Mouse (Mus musculus) hindbrain, embryonic 11.5 days (tissue): ENCODE data around the gene Nxpe5. TPM values are rescaled to one million over a fixed set of nuclear protein-coding genes. Genes with fewer than 3 reads are reported as not detected.

Experiments used
- ATAC-seq: fragments of 200-750 bp; cut with Nextera tagmentation; 2 replicates; pipeline ENCODE4 v1.8.0; 2017; ENCODE audit warnings: mild to moderate bottlenecking, moderate TSS enrichment, moderate library complexity; ENCODE audit not compliant: low FRiP score
- DNase-seq: peaks from one replicate; pipeline ENCODE4 v3.0.0-alpha.2; 2015; ENCODE audit warnings: low spot score
- H3K27ac ChIP-seq: fragments of 300-500 bp; sonication (generic); 2 replicates; pipeline ENCODE4 v1.5.1; 2014; ENCODE audit warnings: mild to moderate bottlenecking, low read depth, low read length
- H3K27me3 ChIP-seq: fragments of 300-500 bp; sonication (generic); 2 replicates; pipeline ENCODE4 v1.6.1; 2014; ENCODE audit warnings: mild to moderate bottlenecking, low read length, moderate library complexity, mixed read lengths; ENCODE audit not compliant: control insufficient read depth, insufficient read depth
- H3K36me3 ChIP-seq: fragments of 300-500 bp; sonication (generic); 2 replicates; pipeline ENCODE4 v1.6.1; 2014; ENCODE audit warnings: mild to moderate bottlenecking, low read length, moderate library complexity, mixed read lengths; ENCODE audit not compliant: control insufficient read depth, insufficient read depth
- H3K4me1 ChIP-seq: fragments of 300-500 bp; sonication (generic); replicated peaks from 2 replicates; pipeline ENCODE4 v1.6.1; 2014; ENCODE audit warnings: low read length, mixed read lengths; ENCODE audit not compliant: control insufficient read depth, insufficient read depth
- H3K4me2 ChIP-seq: fragments of 300-500 bp; sonication (generic); replicated peaks from 2 replicates; pipeline ENCODE4 v1.6.1; 2014; ENCODE audit warnings: mild to moderate bottlenecking, low read depth, low read length
- H3K4me3 ChIP-seq: fragments of 300-500 bp; sonication (generic); 2 replicates; pipeline ENCODE4 v1.5.1; 2014; ENCODE audit warnings: low read depth, low read length
- H3K9ac ChIP-seq: fragments of 300-500 bp; sonication (generic); 2 replicates; pipeline ENCODE4 v1.6.1; 2014; ENCODE audit warnings: low read depth, low read length
- H3K9me3 ChIP-seq: fragments of 300-500 bp; sonication (generic); 2 replicates; pipeline ENCODE4 v1.6.1; 2016; ENCODE audit warnings: low read length; ENCODE audit not compliant: control insufficient read depth
- WGBS: fragments of 180-500 bp; shearing (Covaris S2); extraction: QIAGEN DNeasy Blood & Tissue Kit; methylation state at CpG from one replicate; pipeline ENCODE4 v1.1.7; 2014; 5-methylcytosine and 5-hydroxymethylcytosine counted together
- polyA plus RNA-seq: library from polyadenylated mRNA; unstranded; fragments of >200 nt; fragmentation: Nextera tagmentation; extraction: Ambion mirVana; gene quantifications from 2 replicates; pipeline ENCODE4 v1.2.1, GENCODE M21; 2014

Gene Nxpe5
- not detected in 2 replicates for polyA plus RNA-seq

GRCm38 (mm10) chr5:138225700-138226099 is at the start of gene Nxpe5:
Gene Nxpe5, plus strand, starts transcription at chr5:138225898.
- no peak within 1 kb of the TSS for H3K4me3 ChIP-seq
- 55% methylated on average over 2 of the region's 2 CpGs for WGBS
- ATAC-seq = no peak

DNA sequence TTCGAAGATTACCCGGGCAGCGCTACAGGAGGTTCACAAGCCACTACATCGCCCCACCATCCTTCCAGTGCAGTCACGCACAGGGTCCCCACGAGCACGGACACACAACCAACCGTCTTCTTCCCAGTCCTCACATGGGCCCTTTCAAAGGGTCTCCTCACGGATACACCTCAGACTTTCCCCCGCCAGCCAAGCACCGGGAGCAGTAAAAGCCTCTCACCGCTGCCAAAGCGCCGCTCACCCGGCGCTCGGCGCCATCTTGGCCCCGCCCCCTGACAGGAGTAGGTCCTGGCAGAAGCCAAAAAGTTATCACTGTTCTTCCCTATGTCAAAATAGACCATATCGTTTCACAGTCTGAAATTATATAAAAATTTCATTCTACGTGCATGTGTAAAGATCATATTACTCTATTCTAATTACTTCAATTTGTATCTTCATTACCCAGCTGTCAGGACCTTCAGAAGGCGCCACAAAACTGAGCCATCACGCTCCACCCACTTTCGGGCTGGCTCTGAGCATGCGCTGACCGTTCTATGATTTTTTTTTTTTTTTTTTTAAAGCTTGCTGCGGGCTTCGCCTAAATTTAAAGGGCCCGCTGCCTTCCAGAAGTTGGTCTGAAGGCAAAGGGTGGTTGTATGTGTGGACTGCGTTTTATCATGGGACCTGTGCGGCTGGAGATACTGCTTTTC is 38.6 kb upstream of the Nxpe5 start, which contains the start of the genes Taf6 and Cnpy4:
TSS of gene Taf6 (minus strand) at position 502 of the 689 bp plus-strand sequence.
TSS of gene Cnpy4 (plus strand) at position 536 of the 689 bp plus-strand sequence.
- Histone ChIP-seq H3K27me3 (no peaks in the 10 kb centered on the region), H3K36me3 (0 out of 2 replicates have a peak, but pooled peaks cover 10% of the 10 kb centered on the region), H3K9me3 (no peaks in the 10 kb centered on the region), H3K9ac (peak within 1 kb of the TSS; percentile 80), H3K4me2 (peak within 1 kb of the TSS; percentile 54), H3K27ac (peak within 1 kb of the TSS; percentile 51; the same call in 1 of the 2 replicates), H3K4me1 (no peaks in the 10 kb centered on the region), H3K4me3 (peak within 1 kb of the TSS; percentile 63)
- peak; percentile 85 for ATAC-seq
- DNase-seq = peak; percentile 87
- under 1% methylated on average over 31 of the region's 31 CpGs for WGBS

More at GRCm38 (mm10) chr5:138225700-138226099, at the start of gene Nxpe5:
- H3K27me3 ChIP-seq = no peaks in the 10 kb centered on the region
- no peak within 1 kb of the TSS for H3K4me2 ChIP-seq
- H3K9me3 ChIP-seq = no peaks in the 10 kb centered on the region
- no peaks in the 10 kb centered on the region for H3K36me3 ChIP-seq
- H3K27ac ChIP-seq = no peak within 1 kb of the TSS
- DNase-seq = no peak
- H3K9ac ChIP-seq = no peak within 1 kb of the TSS
- no peaks in the 10 kb centered on the region for H3K4me1 ChIP-seq

- WGBS = under 1% methylated on average over 10 of the region's 10 CpGs
These were observed 37.9 kb upstream of the Nxpe5 start for GRCm38 (mm10) chr5:138187661-138188306.

DNA sequence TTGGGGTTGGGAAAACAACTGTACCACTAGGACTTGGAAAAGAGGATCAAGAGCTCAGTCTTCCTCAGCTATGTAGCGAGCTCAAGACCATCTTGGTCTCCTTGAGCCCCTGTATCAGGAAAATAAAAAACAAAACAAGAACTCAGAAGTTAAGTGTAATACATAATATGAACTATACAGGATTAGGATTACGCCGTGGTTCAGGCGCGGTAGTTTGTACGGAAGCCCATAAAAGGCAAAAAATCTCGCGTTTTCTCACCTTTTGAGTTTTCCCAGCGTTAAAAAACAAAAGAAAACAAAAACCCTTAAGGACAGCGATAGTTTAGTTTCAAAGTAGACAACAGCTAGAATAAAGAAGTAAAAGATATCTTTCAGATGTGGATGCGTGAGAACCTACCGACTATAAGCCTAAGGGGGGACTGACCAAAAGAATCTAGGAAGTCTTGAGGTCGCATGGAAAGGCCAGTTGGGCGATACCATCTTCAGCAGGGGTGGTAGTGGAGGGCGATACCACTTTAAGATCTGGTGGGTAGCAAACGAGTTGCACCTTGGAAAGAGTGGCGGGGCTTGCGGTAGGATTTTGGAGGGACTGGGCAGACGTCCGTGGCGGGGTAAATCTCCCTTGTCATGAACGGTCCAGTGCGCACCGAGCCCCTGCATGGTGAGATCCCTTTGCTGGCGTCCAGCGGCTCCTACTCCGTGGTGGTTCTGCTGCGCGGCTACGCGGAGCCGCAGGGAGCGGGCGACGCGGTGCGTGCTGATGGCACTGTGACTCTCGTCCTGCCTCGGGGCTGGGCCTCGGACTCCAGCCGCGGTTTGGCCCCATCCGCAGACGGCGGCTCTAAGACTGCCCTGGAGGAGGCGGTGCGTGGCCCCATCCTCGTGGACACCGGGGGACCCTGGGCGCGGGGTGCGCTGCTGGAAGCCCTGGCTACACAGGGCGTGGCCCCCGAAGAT is 31.6 kb upstream of the Nxpe5 start, which contains the start of gene Mblac1:
TSS of gene Mblac1 (plus strand) at position 544 of the 957 bp plus-strand sequence.
- peak within 1 kb of the TSS; percentile 82 for H3K27ac ChIP-seq
- 0 out of 2 replicates have a peak, but pooled peaks cover 3% of the 10 kb centered on the region for H3K36me3 ChIP-seq
- WGBS = 8% methylated on average over 54 of the region's 54 CpGs
- peak within 1 kb of the TSS; percentile 72 for H3K4me3 ChIP-seq
- no peaks in the 10 kb centered on the region for H3K4me1 ChIP-seq
- H3K4me2 ChIP-seq = peak within 1 kb of the TSS; percentile 74
- H3K27me3 ChIP-seq = no peaks in the 10 kb centered on the region
- no peaks in the 10 kb centered on the region for H3K9me3 ChIP-seq
- peak within 1 kb of the TSS; percentile 91 for H3K9ac ChIP-seq
- DNase-seq (peak; percentile 89), ATAC-seq (peak; percentile 86)

More at GRCm38 (mm10) chr5:138187661-138188306, 37.9 kb upstream of the Nxpe5 start:
- peak overlapping the region; percentile 80 for H3K9ac ChIP-seq
- no peaks in the 10 kb centered on the region for H3K9me3 ChIP-seq
- H3K27me3 ChIP-seq = no peaks in the 10 kb centered on the region
- H3K4me3 ChIP-seq = peak overlapping the region; percentile 63
- no peaks in the 10 kb centered on the region for H3K4me1 ChIP-seq
- 0 out of 2 replicates have a peak, but pooled peaks cover 8% of the 10 kb centered on the region for H3K36me3 ChIP-seq
- peak overlapping the region; percentile 54 for H3K4me2 ChIP-seq
- ATAC-seq = peak; percentile 82
- peak overlapping the region; percentile 51; the same call in 1 of the 2 replicates for H3K27ac ChIP-seq
- DNase-seq = peak; percentile 79

- ATAC-seq = peak; percentile 63
- peak; percentile 61 for DNase-seq
- WGBS = 3% methylated on average over 29 of the region's 29 CpGs
- Histone ChIP-seq H3K9ac (peak overlapping the region; percentile 91), H3K27me3 (no peaks in the 10 kb centered on the region), H3K4me2 (peak overlapping the region; percentile 74), H3K27ac (peak overlapping the region; percentile 82), H3K4me3 (peak overlapping the region; percentile 72), H3K36me3 (0 out of 2 replicates have a peak, but pooled peaks cover 3% of the 10 kb centered on the region), H3K9me3 (no peaks in the 10 kb centered on the region), H3K4me1 (no peaks in the 10 kb centered on the region)
These were observed 30.8 kb upstream of the Nxpe5 start for GRCm38 (mm10) chr5:138194755-138195345.

DNA sequence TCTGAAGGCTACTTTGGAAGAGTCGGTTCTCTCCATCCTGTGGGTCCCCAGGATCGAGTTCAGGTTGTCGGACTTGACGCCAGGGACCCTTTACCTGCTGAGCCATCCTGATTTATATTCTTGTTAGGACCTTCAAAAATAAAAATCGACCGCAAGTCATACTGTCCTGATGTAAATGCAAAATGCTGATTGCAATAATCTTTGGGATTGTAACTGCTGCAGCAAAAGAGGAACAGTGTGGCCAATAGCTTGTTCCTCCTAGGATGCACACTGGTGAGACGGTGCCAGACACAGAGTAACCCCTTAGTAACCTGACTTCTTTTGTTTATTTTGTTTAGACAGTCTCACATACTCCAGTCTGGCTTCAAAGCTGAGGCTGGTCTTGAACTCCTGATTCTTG is 30.2 kb upstream of the Nxpe5 start:
- H3K27ac ChIP-seq = no peak overlapping the region
- peak overlapping the region; percentile 74 for H3K4me2 ChIP-seq
- H3K9ac ChIP-seq = no peak overlapping the region
- H3K9me3 ChIP-seq = no peaks in the 10 kb centered on the region
- DNase-seq = no peak
- H3K4me1 ChIP-seq = no peaks in the 10 kb centered on the region
- H3K27me3 ChIP-seq = no peaks in the 10 kb centered on the region
- no peak overlapping the region for H3K4me3 ChIP-seq
- 78% methylated on average over 7 of the region's 7 CpGs for WGBS
- ATAC-seq = no peak
- H3K36me3 ChIP-seq = no peaks in the 10 kb centered on the region

- Histone ChIP-seq H3K27ac (no peak overlapping the region), H3K9me3 (no peaks in the 10 kb centered on the region), H3K36me3 (no peaks in the 10 kb centered on the region), H3K4me3 (no peak overlapping the region), H3K9ac (no peak overlapping the region), H3K4me1 (no peaks in the 10 kb centered on the region), H3K27me3 (no peaks in the 10 kb centered on the region), H3K4me2 (no peak overlapping the region)
- ATAC-seq = no peak
- peak; percentile 25 for DNase-seq
- 25% methylated on average over 1 of the region's 1 CpGs for WGBS
These were observed 26.1 kb upstream of the Nxpe5 start for GRCm38 (mm10) chr5:138199576-138199975.

DNA sequence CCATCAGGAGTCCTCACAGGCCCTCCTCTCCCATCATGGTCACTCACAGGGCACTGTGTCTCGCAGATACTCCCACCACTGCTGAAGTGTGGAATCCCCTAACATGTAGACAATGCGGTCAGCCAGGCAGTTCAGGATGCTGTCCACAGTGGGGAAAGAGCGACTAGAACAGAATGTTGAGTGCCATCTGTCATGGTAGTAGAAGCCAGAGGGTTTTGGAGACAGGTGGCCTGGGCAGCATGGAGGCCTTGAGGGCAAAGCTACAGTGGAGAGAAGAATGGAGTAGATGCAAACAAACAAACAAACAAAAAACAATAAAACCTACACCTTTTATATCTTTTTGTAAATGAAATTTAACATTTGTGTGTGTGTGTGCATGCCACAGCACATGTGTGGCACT is 23.6 kb upstream of the Nxpe5 start:
- H3K27ac ChIP-seq = no peak overlapping the region
- H3K9me3 ChIP-seq = no peaks in the 10 kb centered on the region
- DNase-seq (no peak), ATAC-seq (no peak)
- H3K36me3 ChIP-seq = no peaks in the 10 kb centered on the region
- no peaks in the 10 kb centered on the region for H3K4me1 ChIP-seq
- H3K9ac ChIP-seq = no peak overlapping the region
- H3K27me3 ChIP-seq = no peaks in the 10 kb centered on the region
- 87% methylated on average over 3 of the region's 3 CpGs for WGBS
- no peak overlapping the region for H3K4me3 ChIP-seq
- H3K4me2 ChIP-seq = no peak overlapping the region
